Mouse (Mus musculus) mature B cell (primary cell): ENCODE data around the gene Fign.

Experiments used
- in situ Hi-C: fragments of 300-500 bp; cut with MboI; formaldehyde crosslinking; loops from 2 replicates; pipeline ENCODE4 v1.14.3; 2019

The Fign gene

GRCm38 (mm10) chr2:64059477-64059876 is 38.4 kb downstream of the Fign start:
- in situ Hi-C loops, result no loop called here

- in situ Hi-C loops, result no loop called here
Measured at GRCm38 (mm10) chr2:64048142-64048541, 49.7 kb downstream of the Fign start.

- in situ Hi-C loops, result no loop called here
Measured at GRCm38 (mm10) chr2:64043099-64043498, 54.7 kb downstream of the Fign start.

- in situ Hi-C loops, result no loop called here
Measured at GRCm38 (mm10) chr2:64035393-64035792, 62.4 kb downstream of the Fign start.

- in situ Hi-C loops, result no loop called here
Measured at GRCm38 (mm10) chr2:64033871-64034270, 64.0 kb downstream of the Fign start.

GRCm38 (mm10) chr2:64025961-64026360 is 71.9 kb downstream of the Fign start:
- in situ Hi-C loops, result no loop called here

- in situ Hi-C loops, result no loop called here
Measured at GRCm38 (mm10) chr2:63994304-63995023, 103.4 kb downstream of the Fign start.

GRCm38 (mm10) chr2:63985426-63985825 is 112.4 kb downstream of the Fign start:
- in situ Hi-C loops, result no loop called here

GRCm38 (mm10) chr2:63982351-63982751 is 115.5 kb downstream of the Fign start:
- in situ Hi-C loops, result no loop called here

- in situ Hi-C loops, result no loop called here
Measured at GRCm38 (mm10) chr2:63981449-63981848, 116.4 kb downstream of the Fign start.

GRCm38 (mm10) chr2:63969633-63970032 is 128.2 kb downstream of the Fign start:
- in situ Hi-C loops, result no loop called here

- in situ Hi-C loops, result no loop called here
Measured at GRCm38 (mm10) chr2:63931041-63931440, 166.8 kb downstream of the Fign start.

GRCm38 (mm10) chr2:63926481-63927097 is 171.2 kb downstream of the Fign start:
- in situ Hi-C loops, result no loop called here

GRCm38 (mm10) chr2:63925721-63926235 is 172.1 kb downstream of the Fign start:
- in situ Hi-C loops, result no loop called here
